Mouse (Mus musculus): ENCODE measurements around the gene Ssh3.

DNA sequence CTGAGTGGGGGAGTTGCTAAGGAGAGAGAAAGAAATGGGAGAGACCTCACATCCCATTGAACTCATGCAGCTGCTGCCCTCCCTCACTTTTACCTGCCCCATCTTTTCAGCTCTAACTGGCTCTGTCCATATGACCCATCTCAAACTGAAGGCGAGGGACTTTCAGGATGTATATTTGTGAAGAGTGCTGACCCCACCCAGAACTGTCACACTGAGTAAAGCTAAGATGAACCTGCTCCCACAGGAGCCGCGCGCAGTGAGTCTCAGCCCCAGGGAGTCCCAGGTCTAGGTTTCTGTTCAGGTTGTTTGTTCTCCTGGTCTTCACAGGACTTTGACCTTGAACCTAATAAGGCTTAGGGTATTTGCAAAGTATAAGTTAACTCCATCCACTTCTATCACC lies 40.1 kb downstream of the Ssh3 start:
- TF ChIP-seq CTCF (IDR thresholded peaks at IDR 0.05) = no peak
- TF ChIP-seq EP300 (IDR thresholded peaks at IDR 0.05) = no peak

Measured in lung, postnatal 0 days (tissue).